Mouse (Mus musculus) forebrain, postnatal 0 days (tissue): ENCODE results near the gene Lypd6b. TPM values are rescaled to one million over a fixed set of nuclear protein-coding genes. Genes with fewer than 3 reads are reported as not detected.

Experiments used
- ATAC-seq: fragments of 200-750 bp; cut with Nextera tagmentation; 2 replicates; pipeline ENCODE4 v1.8.0; 2017; ENCODE audit warnings: mild to moderate bottlenecking, moderate library complexity
- DNase-seq: peaks from one replicate; pipeline ENCODE4 v3.0.0-alpha.2; 2015
- H3K27ac ChIP-seq: fragments of 300-500 bp; sonication (generic); 2 replicates; pipeline ENCODE4 v1.5.1; 2014; ENCODE audit warnings: low read depth, mild to moderate bottlenecking, antibody characterized with exemption, low read length, moderate library complexity, mixed read lengths
- H3K27me3 ChIP-seq: fragments of 300-500 bp; sonication (generic); 2 replicates; pipeline ENCODE4 v1.6.1; 2014; ENCODE audit warnings: mild to moderate bottlenecking, low read length, mixed read lengths; ENCODE audit not compliant: insufficient read depth
- H3K36me3 ChIP-seq: fragments of 300-500 bp; sonication (generic); 2 replicates; pipeline ENCODE4 v1.6.1; 2014; ENCODE audit warnings: mild to moderate bottlenecking, moderate library complexity; ENCODE audit not compliant: insufficient read depth
- H3K4me1 ChIP-seq: fragments of 300-500 bp; sonication (generic); 2 replicates; pipeline ENCODE4 v1.6.1; 2014; ENCODE audit warnings: antibody characterized with exemption; ENCODE audit not compliant: insufficient read depth
- H3K4me2 ChIP-seq: fragments of 300-500 bp; sonication (generic); 2 replicates; pipeline ENCODE4 v1.6.1; 2014; ENCODE audit warnings: low read depth, mild to moderate bottlenecking, moderate library complexity
- H3K4me3 ChIP-seq: fragments of 300-500 bp; sonication (generic); 2 replicates; pipeline ENCODE4 v1.5.1; 2014; ENCODE audit warnings: low read depth, low read length, mixed read lengths
- H3K9ac ChIP-seq: fragments of 300-500 bp; sonication (generic); 2 replicates; pipeline ENCODE4 v1.6.1; 2014; ENCODE audit warnings: mild to moderate bottlenecking
- H3K9me3 ChIP-seq: fragments of 300-500 bp; sonication (generic); 2 replicates; pipeline ENCODE4 v1.6.1; 2016; ENCODE audit warnings: low read length
- CTCF ChIP-seq: sonication (generic); IDR thresholded peaks from 2 replicates; pipeline ENCODE4 v1.5.1; 2016; ENCODE audit warnings: antibody characterized with exemption, control low read depth, low read depth
- WGBS: fragments of 180-500 bp; shearing (Covaris S2); extraction: QIAGEN DNeasy Blood & Tissue Kit; methylation state at CpG from one replicate; pipeline ENCODE4 v1.1.7; 2014; 5-methylcytosine and 5-hydroxymethylcytosine counted together
- polyA plus RNA-seq: library from polyadenylated mRNA; unstranded; fragments of >200 nt; fragmentation: Nextera tagmentation; extraction: Ambion mirVana; gene quantifications from 2 replicates; pipeline ENCODE4 v1.2.1, GENCODE M21; 2015
- total RNA-seq: library from RNA; depleted of rRNA; stranded (reverse); fragments of >200 nt; gene quantifications from 2 replicates; pipeline ENCODE4 v1.2.3, GENCODE M21; 2014

Gene Lypd6b
- total and polyA plus RNA-seq, 2 experiments from 2014 or later, result 18.6 to 22.2 TPM

DNA sequence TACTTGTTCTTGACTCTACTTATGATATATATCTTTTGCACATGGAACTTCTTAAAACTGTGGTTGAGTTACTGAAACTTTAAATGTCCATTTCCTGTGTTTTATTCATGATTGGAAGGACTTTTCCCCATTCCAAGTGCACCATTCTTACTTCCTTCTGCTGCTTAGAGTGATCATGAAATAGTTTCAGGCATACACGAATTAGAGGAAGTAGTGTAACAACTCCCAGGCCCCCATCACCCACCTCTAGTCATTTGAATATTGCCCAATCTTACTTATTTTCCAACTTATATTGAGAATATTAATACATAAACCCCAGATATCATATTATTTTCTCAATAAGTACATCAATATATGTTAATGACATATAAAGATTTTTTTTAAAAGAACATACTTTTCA is 139.9 kb downstream of the Lypd6b start:
- 83% methylated on average over 1 of the region's 1 CpGs for WGBS
- ATAC-seq (no peak), DNase-seq (no peak)
- no peak overlapping the region for H3K4me3 ChIP-seq
- H3K9me3 ChIP-seq, result no peaks in the 10 kb centered on the region
- H3K36me3 ChIP-seq, result no peaks in the 10 kb centered on the region
- H3K9ac ChIP-seq, result no peak overlapping the region
- H3K27ac ChIP-seq, result no peak overlapping the region
- TF ChIP-seq CTCF, result no peak
- H3K4me1 ChIP-seq, result no peaks in the 10 kb centered on the region
- H3K4me2 ChIP-seq, result no peak overlapping the region
- H3K27me3 ChIP-seq, result no peaks in the 10 kb centered on the region

DNA sequence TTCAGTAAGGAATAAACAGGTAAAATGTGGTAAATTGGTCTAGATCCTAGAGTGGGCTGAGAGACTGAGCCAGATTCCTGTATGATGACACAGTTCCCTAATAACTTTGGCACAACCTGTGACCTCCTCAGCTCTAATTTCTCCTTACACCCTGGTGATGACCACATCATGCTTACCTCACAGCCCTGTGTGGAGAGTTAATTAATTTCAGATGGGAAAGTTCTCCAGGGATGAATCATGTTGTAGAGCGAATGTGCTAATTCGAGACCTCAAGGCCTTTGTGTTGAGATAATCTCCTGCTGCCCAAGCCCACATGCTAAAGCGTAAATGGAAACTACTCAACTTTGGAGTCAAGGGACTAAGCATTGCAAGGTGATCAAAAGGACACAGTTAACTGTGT is 142.4 kb downstream of the Lypd6b start:
- Histone ChIP-seq H3K4me2 (no peak overlapping the region), H3K27ac (no peak overlapping the region), H3K27me3 (no peaks in the 10 kb centered on the region), H3K9me3 (no peaks in the 10 kb centered on the region), H3K4me3 (no peak overlapping the region), H3K36me3 (no peaks in the 10 kb centered on the region), H3K9ac (no peak overlapping the region), H3K4me1 (no peaks in the 10 kb centered on the region)
- no peak for ATAC-seq
- no peak for TF ChIP-seq CTCF
- DNase-seq, result no peak
- 84% methylated on average over 3 of the region's 3 CpGs for WGBS

DNA sequence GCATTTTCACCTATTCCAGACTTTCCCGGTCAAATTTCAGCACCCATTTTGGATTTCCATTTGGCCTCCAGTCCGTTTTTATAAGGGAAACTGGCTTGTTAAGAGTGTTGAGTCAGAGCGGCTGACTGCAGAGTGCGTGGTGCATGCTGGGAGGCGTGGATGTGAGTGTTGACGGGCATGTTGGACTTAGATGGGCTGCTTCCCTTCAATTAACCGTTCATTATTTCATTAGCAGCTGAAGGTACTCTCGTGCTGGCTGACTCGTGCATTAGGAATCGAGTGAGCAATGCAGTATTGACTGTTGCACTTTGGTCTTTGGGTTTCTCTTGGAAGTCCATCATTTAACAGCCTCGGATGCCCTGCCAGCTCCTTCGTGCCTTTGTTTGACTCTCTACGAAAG is 150.1 kb downstream of the Lypd6b start:
- H3K4me1 ChIP-seq, result no peaks in the 10 kb centered on the region
- no peaks in the 10 kb centered on the region for H3K9me3 ChIP-seq
- no peak overlapping the region for H3K4me3 ChIP-seq
- no peaks in the 10 kb centered on the region for H3K27me3 ChIP-seq
- no peak overlapping the region for H3K4me2 ChIP-seq
- TF ChIP-seq CTCF, result no peak
- H3K27ac ChIP-seq, result no peak overlapping the region
- WGBS, result 59% methylated on average over 13 of the region's 13 CpGs
- ATAC-seq (no peak), DNase-seq (no peak)
- H3K36me3 ChIP-seq, result no peaks in the 10 kb centered on the region
- no peak overlapping the region for H3K9ac ChIP-seq

DNA sequence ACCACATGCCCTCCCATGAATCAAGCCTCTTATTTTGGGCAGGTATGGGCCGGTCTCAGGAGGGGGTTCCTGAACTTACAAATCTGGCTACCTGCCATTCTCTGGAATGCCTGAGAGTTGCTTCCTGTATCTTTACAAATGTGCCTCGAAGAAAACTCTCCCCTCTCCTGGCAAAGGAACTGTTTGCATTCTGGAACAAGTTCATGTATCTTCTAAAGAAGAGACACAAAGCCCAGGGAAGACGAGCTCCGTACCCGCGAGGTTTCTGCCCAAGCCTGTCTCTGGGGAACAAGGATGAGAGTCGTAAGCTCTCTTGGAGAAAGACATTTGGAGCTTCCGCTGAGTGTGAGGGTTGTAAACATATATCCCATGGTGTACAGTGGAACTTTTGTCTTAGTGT is 150.8 kb downstream of the Lypd6b start:
- Histone ChIP-seq H3K4me1 (no peaks in the 10 kb centered on the region), H3K27ac (no peak overlapping the region), H3K9ac (no peak overlapping the region), H3K36me3 (no peaks in the 10 kb centered on the region), H3K4me2 (no peak overlapping the region), H3K4me3 (no peak overlapping the region), H3K9me3 (no peaks in the 10 kb centered on the region), H3K27me3 (no peaks in the 10 kb centered on the region)
- WGBS, result 67% methylated on average over 8 of the region's 8 CpGs
- DNase-seq (no peak), ATAC-seq (no peak)
- no peak for TF ChIP-seq CTCF

DNA sequence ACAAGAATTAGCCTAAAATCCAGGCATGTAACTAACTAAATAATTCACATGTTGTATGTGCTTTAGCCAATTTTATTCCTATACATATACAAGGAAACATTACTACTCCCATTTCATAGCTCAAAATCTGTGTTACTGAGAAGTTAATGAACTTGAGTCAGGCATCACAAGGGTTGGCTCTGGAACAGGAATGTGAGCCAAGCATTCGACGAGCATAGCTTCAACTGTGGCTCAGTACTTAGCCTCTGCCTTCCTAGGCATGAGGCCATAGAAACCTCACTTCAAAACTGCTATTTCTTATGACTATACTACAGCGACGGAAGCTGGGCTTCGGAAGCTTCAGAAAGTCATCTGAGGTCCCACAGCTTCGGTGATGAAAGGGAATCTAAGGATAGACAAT is 152.9 kb downstream of the Lypd6b start:
- Histone ChIP-seq H3K4me1 (no peaks in the 10 kb centered on the region), H3K4me2 (no peak overlapping the region), H3K9me3 (no peaks in the 10 kb centered on the region), H3K36me3 (no peaks in the 10 kb centered on the region), H3K27ac (no peak overlapping the region), H3K9ac (no peak overlapping the region), H3K4me3 (no peak overlapping the region), H3K27me3 (no peaks in the 10 kb centered on the region)
- TF ChIP-seq CTCF, result no peak
- DNase-seq (peak; percentile 50), ATAC-seq (peak; percentile 50; the same call in 1 of the 2 replicates)
- WGBS, result 57% methylated on average over 6 of the region's 6 CpGs

DNA sequence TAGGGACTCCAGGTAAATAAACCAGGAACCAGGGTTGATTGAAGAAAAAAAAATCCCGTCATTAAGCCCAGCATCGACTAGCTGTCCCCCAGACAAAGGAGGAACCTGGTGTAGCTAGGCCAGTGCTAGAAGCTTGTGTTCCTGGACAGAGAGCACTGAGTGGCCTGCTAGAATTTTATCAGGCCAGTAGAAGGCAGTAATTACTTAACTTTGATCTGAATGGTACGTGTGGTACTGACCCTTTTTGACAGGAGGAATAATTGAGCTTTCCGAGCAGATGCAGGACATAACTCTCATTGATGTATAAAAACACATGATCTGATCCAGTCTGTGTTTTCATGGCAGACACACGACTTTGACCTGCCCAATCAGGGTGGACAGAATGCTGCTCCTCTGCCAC is 154.6 kb downstream of the Lypd6b start:
- Histone ChIP-seq H3K9ac (no peak overlapping the region), H3K27ac (no peak overlapping the region), H3K27me3 (no peaks in the 10 kb centered on the region), H3K4me3 (no peak overlapping the region), H3K9me3 (no peaks in the 10 kb centered on the region), H3K36me3 (no peaks in the 10 kb centered on the region), H3K4me2 (no peak overlapping the region), H3K4me1 (no peaks in the 10 kb centered on the region)
- ATAC-seq (no peak), DNase-seq (no peak)
- TF ChIP-seq CTCF, result no peak
- WGBS, result 72% methylated on average over 5 of the region's 5 CpGs

DNA sequence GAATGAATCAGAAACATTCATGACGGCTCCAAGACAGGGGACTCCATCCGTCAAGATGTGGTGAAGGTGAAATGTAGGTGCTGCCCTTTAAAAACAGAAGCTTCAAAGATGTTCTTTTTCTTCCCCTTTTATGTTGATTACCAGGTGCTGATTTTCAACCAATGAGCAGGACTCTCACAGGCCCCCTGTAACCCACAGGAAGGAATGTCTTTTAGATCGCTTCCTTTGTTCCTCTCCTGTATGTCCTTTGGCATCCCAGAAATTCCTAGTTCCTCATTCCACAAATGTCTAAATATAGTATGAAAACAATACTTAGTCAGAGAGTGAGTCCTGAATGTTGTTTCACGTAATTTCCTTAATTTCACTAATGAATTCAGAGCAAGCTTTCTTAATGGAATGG is 164.2 kb downstream of the Lypd6b start:
- TF ChIP-seq CTCF, result no peak
- no peak overlapping the region for H3K27ac ChIP-seq
- H3K4me3 ChIP-seq, result no peak overlapping the region
- 67% methylated on average over 4 of the region's 4 CpGs for WGBS
- ATAC-seq, result no peak
- no peak overlapping the region for H3K9ac ChIP-seq
- no peak overlapping the region for H3K4me2 ChIP-seq
- H3K4me1 ChIP-seq, result no peaks in the 10 kb centered on the region
- 0 out of 2 replicates have a peak, but pooled peaks cover 5% of the 10 kb centered on the region for H3K9me3 ChIP-seq
- DNase-seq, result no peak
- no peaks in the 10 kb centered on the region for H3K36me3 ChIP-seq
- no peaks in the 10 kb centered on the region for H3K27me3 ChIP-seq
